Mouse (Mus musculus) embryonic facial prominence, embryonic 13.5 days (tissue): ENCODE results near the gene Dctn3. TPM values are rescaled to one million over a fixed set of nuclear protein-coding genes. Genes with fewer than 3 reads are reported as not detected.

Source experiments
- ATAC-seq: fragments of 200-750 bp; cut with Nextera tagmentation; 2 replicates; pipeline ENCODE4 v1.8.0; 2017; ENCODE audit warnings: low read depth; ENCODE audit not compliant: insufficient number of reproducible peaks, insufficient read depth, low FRiP score, low TSS enrichment
- H3K27ac ChIP-seq: fragments of 300-500 bp; sonication (generic); 2 replicates; pipeline ENCODE4 v1.5.1; 2015; ENCODE audit warnings: moderate library complexity, mild to moderate bottlenecking, inconsistent platforms
- H3K27me3 ChIP-seq: fragments of 300-500 bp; sonication (generic); 2 replicates; pipeline ENCODE4 v1.6.1; 2015; ENCODE audit warnings: mild to moderate bottlenecking, inconsistent platforms
- H3K36me3 ChIP-seq: fragments of 300-500 bp; sonication (generic); 2 replicates; pipeline ENCODE4 v1.6.1; 2015; ENCODE audit warnings: mild to moderate bottlenecking, inconsistent platforms
- H3K4me1 ChIP-seq: fragments of 300-500 bp; sonication (generic); 2 replicates; pipeline ENCODE4 v1.6.1; 2015; ENCODE audit warnings: inconsistent platforms
- H3K4me2 ChIP-seq: fragments of 300-500 bp; sonication (generic); 2 replicates; pipeline ENCODE4 v1.6.1; 2015; ENCODE audit warnings: moderate library complexity, mild to moderate bottlenecking, inconsistent platforms
- H3K4me3 ChIP-seq: fragments of 300-500 bp; sonication (generic); 2 replicates; pipeline ENCODE4 v1.5.1; 2015; ENCODE audit warnings: mild to moderate bottlenecking, inconsistent platforms
- H3K9ac ChIP-seq: fragments of 300-500 bp; sonication (generic); 2 replicates; pipeline ENCODE4 v1.6.1; 2015; ENCODE audit warnings: mild to moderate bottlenecking, inconsistent platforms
- H3K9me3 ChIP-seq: fragments of 300-500 bp; sonication (generic); 2 replicates; pipeline ENCODE4 v1.6.1; 2016; ENCODE audit warnings: inconsistent platforms
- WGBS: fragments of 180-500 bp; shearing (Covaris S2); methylation state at CpG from one replicate; pipeline ENCODE4 v1.1.7; 2015; ENCODE audit warnings: mixed read lengths; 5-methylcytosine and 5-hydroxymethylcytosine counted together
- polyA plus RNA-seq: library from polyadenylated mRNA; unstranded; fragments of >200 nt; fragmentation: Nextera tagmentation; extraction: Ambion mirVana; gene quantifications from 2 replicates; pipeline ENCODE4 v1.2.1, GENCODE M21; 2015

Dctn3 gene
- polyA plus RNA-seq, 1 experiment from 2014 or later, result 128 TPM

GRCm38 (mm10) chr4:41679291-41679690 lies 43.7 kb downstream of the Dctn3 start:
- Histone ChIP-seq H3K27me3 (no peaks in the 10 kb centered on the region), H3K9me3 (no peaks in the 10 kb centered on the region), H3K4me3 (no peak overlapping the region), H3K27ac (no peak overlapping the region), H3K36me3 (no peaks in the 10 kb centered on the region), H3K4me2 (no peak overlapping the region), H3K4me1 (peaks cover 57% of the 10 kb centered on the region), H3K9ac (0 out of 2 replicates have a peak overlapping the region, but pooled peaks have one; percentile 6)
- ATAC-seq, result no peak
- WGBS, result 89% methylated on average over 1 of the region's 2 CpGs

GRCm38 (mm10) chr4:41678863-41679262 lies 44.1 kb downstream of the Dctn3 start:
- no peak for ATAC-seq
- Histone ChIP-seq H3K4me1 (peaks cover 56% of the 10 kb centered on the region), H3K9ac (no peak overlapping the region), H3K4me3 (no peak overlapping the region), H3K4me2 (no peak overlapping the region), H3K27me3 (no peaks in the 10 kb centered on the region), H3K9me3 (no peaks in the 10 kb centered on the region), H3K27ac (no peak overlapping the region), H3K36me3 (no peaks in the 10 kb centered on the region)
- 80% methylated on average over 6 of the region's 6 CpGs for WGBS

GRCm38 (mm10) chr4:41677006-41677629 lies 45.9 kb downstream of the Dctn3 start:
- H3K27me3 ChIP-seq, result peaks cover 4% of the 10 kb centered on the region; the same call in 1 of the 2 replicates
- 48% methylated on average over 12 of the region's 13 CpGs for WGBS
- ATAC-seq, result no peak

GRCm38 (mm10) chr4:41676248-41677005 lies 46.5 kb downstream of the Dctn3 start:
- Histone ChIP-seq H3K36me3 (no peaks in the 10 kb centered on the region), H3K4me1 (peaks cover 59% of the 10 kb centered on the region), H3K4me2 (0 out of 2 replicates have a peak overlapping the region, but pooled peaks have one; percentile 7), H3K9me3 (no peaks in the 10 kb centered on the region), H3K9ac (0 out of 2 replicates have a peak overlapping the region, but pooled peaks have one; percentile 22), H3K4me3 (no peak overlapping the region), H3K27me3 (peaks cover 4% of the 10 kb centered on the region; the same call in 1 of the 2 replicates), H3K27ac (no peak overlapping the region)
- 68% methylated on average over 17 of the region's 17 CpGs for WGBS
- no peak for ATAC-seq

More at GRCm38 (mm10) chr4:41677006-41677629, 45.9 kb downstream of the Dctn3 start:
- Histone ChIP-seq H3K4me2 (no peak overlapping the region), H3K9ac (0 out of 2 replicates have a peak overlapping the region, but pooled peaks have one; percentile 1), H3K27ac (no peak overlapping the region), H3K9me3 (no peaks in the 10 kb centered on the region), H3K4me3 (no peak overlapping the region), H3K4me1 (peaks cover 54% of the 10 kb centered on the region), H3K36me3 (no peaks in the 10 kb centered on the region)

- Histone ChIP-seq H3K27ac (no peak overlapping the region), H3K9ac (no peak overlapping the region), H3K4me1 (peaks cover 38% of the 10 kb centered on the region), H3K27me3 (peaks cover 4% of the 10 kb centered on the region; the same call in 1 of the 2 replicates), H3K36me3 (no peaks in the 10 kb centered on the region), H3K4me2 (no peak overlapping the region), H3K4me3 (no peak overlapping the region), H3K9me3 (no peaks in the 10 kb centered on the region)
- no peak for ATAC-seq
- WGBS, result 70% methylated on average over 19 of the region's 19 CpGs
These were observed 49.8 kb downstream of the Dctn3 start for GRCm38 (mm10) chr4:41673186-41673585.

GRCm38 (mm10) chr4:41672522-41672963 lies 50.4 kb downstream of the Dctn3 start:
- H3K9me3 ChIP-seq, result no peaks in the 10 kb centered on the region
- H3K36me3 ChIP-seq, result no peaks in the 10 kb centered on the region
- H3K4me1 ChIP-seq, result peaks cover 35% of the 10 kb centered on the region
- H3K4me2 ChIP-seq, result no peak overlapping the region
- no peak for ATAC-seq
- H3K4me3 ChIP-seq, result no peak overlapping the region
- WGBS, result 40% methylated on average over 8 of the region's 8 CpGs
- H3K27me3 ChIP-seq, result peaks cover 4% of the 10 kb centered on the region; the same call in 1 of the 2 replicates
- no peak overlapping the region for H3K27ac ChIP-seq
- peak overlapping the region; percentile 12; the same call in 1 of the 2 replicates for H3K9ac ChIP-seq

- Histone ChIP-seq H3K4me3 (no peak overlapping the region), H3K4me1 (peaks cover 30% of the 10 kb centered on the region), H3K9ac (peak overlapping the region; percentile 12; the same call in 1 of the 2 replicates), H3K27ac (no peak overlapping the region), H3K9me3 (no peaks in the 10 kb centered on the region), H3K27me3 (peaks cover 4% of the 10 kb centered on the region; the same call in 1 of the 2 replicates), H3K36me3 (no peaks in the 10 kb centered on the region), H3K4me2 (peak overlapping the region; percentile 14; the same call in 1 of the 2 replicates)
- 15% methylated on average over 8 of the region's 8 CpGs for WGBS
- ATAC-seq, result no peak
These were observed 50.9 kb downstream of the Dctn3 start for GRCm38 (mm10) chr4:41671963-41672480.

- peak overlapping the region; percentile 46; the same call in 1 of the 2 replicates for H3K9ac ChIP-seq
- ATAC-seq, result no peak
These were observed 51.5 kb downstream of the Dctn3 start for GRCm38 (mm10) chr4:41671500-41671899.

GRCm38 (mm10) chr4:41670836-41671235 lies 52.1 kb downstream of the Dctn3 start:
- Histone ChIP-seq H3K4me2 (no peak overlapping the region), H3K4me1 (peaks cover 22% of the 10 kb centered on the region), H3K9ac (no peak overlapping the region), H3K36me3 (no peaks in the 10 kb centered on the region), H3K27ac (no peak overlapping the region), H3K9me3 (no peaks in the 10 kb centered on the region), H3K4me3 (no peak overlapping the region), H3K27me3 (peaks cover 4% of the 10 kb centered on the region; the same call in 1 of the 2 replicates)
- ATAC-seq, result no peak
- 90% methylated on average over 18 of the region's 18 CpGs for WGBS

More at GRCm38 (mm10) chr4:41671500-41671899, 51.5 kb downstream of the Dctn3 start:
- no peaks in the 10 kb centered on the region for H3K9me3 ChIP-seq
- no peak overlapping the region for H3K4me3 ChIP-seq
- no peaks in the 10 kb centered on the region for H3K36me3 ChIP-seq
- WGBS, result 37% methylated on average over 5 of the region's 5 CpGs
- H3K4me1 ChIP-seq, result peaks cover 27% of the 10 kb centered on the region
- peak overlapping the region; percentile 14; the same call in 1 of the 2 replicates for H3K4me2 ChIP-seq
- H3K27ac ChIP-seq, result no peak overlapping the region
- peaks cover 4% of the 10 kb centered on the region; the same call in 1 of the 2 replicates for H3K27me3 ChIP-seq

- no peak overlapping the region for H3K4me2 ChIP-seq
- peaks cover 44% of the 10 kb centered on the region for H3K4me1 ChIP-seq
- H3K9me3 ChIP-seq, result no peaks in the 10 kb centered on the region
- no peak overlapping the region for H3K9ac ChIP-seq
- peaks cover 18% of the 10 kb centered on the region for H3K27me3 ChIP-seq
- H3K4me3 ChIP-seq, result no peak overlapping the region
- peaks cover 7% of the 10 kb centered on the region; the same call in 1 of the 2 replicates for H3K36me3 ChIP-seq
- no peak for ATAC-seq
- H3K27ac ChIP-seq, result no peak overlapping the region
- 83% methylated on average over 11 of the region's 11 CpGs for WGBS
These were observed 56.3 kb downstream of the Dctn3 start for GRCm38 (mm10) chr4:41666646-41667045.

GRCm38 (mm10) chr4:41665009-41665675 lies 57.8 kb downstream of the Dctn3 start:
- H3K27me3 ChIP-seq, result peaks cover 18% of the 10 kb centered on the region
- H3K4me3 ChIP-seq, result no peak overlapping the region
- H3K27ac ChIP-seq, result peak overlapping the region; percentile 28; the same call in 1 of the 2 replicates
- H3K4me1 ChIP-seq, result peaks cover 55% of the 10 kb centered on the region
- peak overlapping the region; percentile 49; the same call in 1 of the 2 replicates for H3K9ac ChIP-seq
- peaks cover 7% of the 10 kb centered on the region; the same call in 1 of the 2 replicates for H3K36me3 ChIP-seq
- no peak for ATAC-seq
- 0% methylated on average over 5 of the region's 8 CpGs for WGBS
- peak overlapping the region; percentile 7; the same call in 1 of the 2 replicates for H3K4me2 ChIP-seq
- H3K9me3 ChIP-seq, result no peaks in the 10 kb centered on the region
